8 mouse cellular contexts compared by ENCODE assay signal in genomic region chr2:29193819-29194546, GRCm38 (mm10). TPM values are rescaled to one million over a fixed set of nuclear protein-coding genes. Genes with fewer than 3 reads are reported as not detected.
DNase-seq lines count a peak whose midpoint lies in the region; ATAC-seq and TF ChIP-seq lines count a peak whose summit lies in the region.

No protein-coding gene starts in this region.

- ATAC-seq in embryonic facial prominence, embryonic 13.5 days (ENCODE audit: insufficient number of reproducible peaks, insufficient read depth, low FRiP score, low TSS enrichment, low read depth) = no peak
- peak; percentile 23; the same call in 1 of the 2 replicates for ATAC-seq in hindbrain, embryonic 16.5 days
- ATAC-seq in midbrain, postnatal 0 days (ENCODE audit: low FRiP score) = no peak

- H3K4me3 ChIP-seq in left cerebral cortex, adult 2 months = peak overlapping the region; percentile 52; the same call in 1 of the 2 replicates
- peak overlapping the region; percentile 52 for H3K4me3 ChIP-seq in embryonic facial prominence, embryonic 13.5 days
- peak overlapping the region; percentile 57 for H3K4me3 ChIP-seq in hindbrain, embryonic 16.5 days (ENCODE audit: low read length)
- peak overlapping the region; percentile 48 for H3K4me3 ChIP-seq in midbrain, postnatal 0 days (ENCODE audit: low read depth, low read length)

- H3K36me3 ChIP-seq in embryonic facial prominence, embryonic 13.5 days = no peaks in the 10 kb centered on the region
- no peaks in the 10 kb centered on the region for H3K36me3 ChIP-seq in hindbrain, embryonic 16.5 days (ENCODE audit: control insufficient read depth, insufficient read depth, low read length)
- H3K36me3 ChIP-seq in midbrain, postnatal 0 days (ENCODE audit: insufficient read depth, low read length) = no peaks in the 10 kb centered on the region

- 13% methylated on average over 16 of the region's 16 CpGs for WGBS in embryonic facial prominence, embryonic 13.5 days
- 14% methylated on average over 16 of the region's 16 CpGs for WGBS in hindbrain, embryonic 16.5 days
- WGBS in midbrain, postnatal 0 days = 12% methylated on average over 16 of the region's 16 CpGs

- no peaks in the 10 kb centered on the region for H3K9me3 ChIP-seq in embryonic facial prominence, embryonic 13.5 days
- no peaks in the 10 kb centered on the region for H3K9me3 ChIP-seq in hindbrain, embryonic 16.5 days (ENCODE audit: control insufficient read depth, low read length)
- no peaks in the 10 kb centered on the region for H3K9me3 ChIP-seq in midbrain, postnatal 0 days (ENCODE audit: low read length)

- peaks cover 45% of the 10 kb centered on the region for H3K27me3 ChIP-seq in embryonic facial prominence, embryonic 13.5 days
- peaks cover 12% of the 10 kb centered on the region for H3K27me3 ChIP-seq in hindbrain, embryonic 16.5 days (replicated peaks; ENCODE audit: control insufficient read depth, insufficient read depth, low read length)
- no peaks in the 10 kb centered on the region for H3K27me3 ChIP-seq in midbrain, postnatal 0 days (ENCODE audit: insufficient read depth, low read length)

- H3K4me2 ChIP-seq in embryonic facial prominence, embryonic 13.5 days = peak overlapping the region; percentile 96
- peak overlapping the region; percentile 99 for H3K4me2 ChIP-seq in hindbrain, embryonic 16.5 days (ENCODE audit: low read length)
- peak overlapping the region; percentile 96 for H3K4me2 ChIP-seq in midbrain, postnatal 0 days (ENCODE audit: low read depth, low read length, poor library complexity, severe bottlenecking)

- intact Hi-C loops in left cerebral cortex, adult 2 months (cut with DNase I) = no loop called here
- intact Hi-C loops in left cerebral cortex, postnatal 10 days (cut with DNase I) = no loop called here

- no peak for TF ChIP-seq CTCF in left cerebral cortex, adult 2 months (IDR thresholded peaks at IDR 0.05)
- no peak for TF ChIP-seq CTCF in midbrain, postnatal 0 days (IDR thresholded peaks at IDR 0.05)

- DNase-seq in left cerebral cortex, adult 2 months (ENCODE audit: extremely low spot score in 1 of 2, low spot score in 2 of 2) = no peak
- no peak for DNase-seq in left cerebral cortex, postnatal 10 days (ENCODE audit: extremely low spot score in 1 of 2, low spot score in 2 of 2)
- peak; percentile 47 for DNase-seq in midbrain, postnatal 0 days (ENCODE audit: low spot score)
- no peak for DNase-seq in gastrocnemius, adult 8-10 months (ENCODE audit: low spot score in 2 of 2)
- no peak for DNase-seq in thymus, postnatal 25 days
- no peak for DNase-seq in Muller cell, postnatal 12 days (ENCODE audit: inconsistent ontology term)

- H3K4me1 ChIP-seq in embryonic facial prominence, embryonic 13.5 days = peaks cover 8% of the 10 kb centered on the region
- H3K4me1 ChIP-seq in hindbrain, embryonic 16.5 days (ENCODE audit: control insufficient read depth, insufficient read depth, low read depth, low read length) = peaks cover 21% of the 10 kb centered on the region
- 0 out of 2 replicates have a peak, but pooled peaks cover 3% of the 10 kb centered on the region for H3K4me1 ChIP-seq in midbrain, postnatal 0 days (ENCODE audit: insufficient read depth, low read length)

- no peak overlapping the region for H3K27ac ChIP-seq in left cerebral cortex, adult 2 months
- no peak overlapping the region for H3K27ac ChIP-seq in embryonic facial prominence, embryonic 13.5 days
- H3K27ac ChIP-seq in hindbrain, embryonic 16.5 days (ENCODE audit: low read depth, low read length) = no peak overlapping the region
- H3K27ac ChIP-seq in midbrain, postnatal 0 days (ENCODE audit: low read depth, low read length) = no peak overlapping the region

- H3K9ac ChIP-seq in embryonic facial prominence, embryonic 13.5 days = peak overlapping the region; percentile 62
- peak overlapping the region; percentile 22; the same call in 1 of the 2 replicates for H3K9ac ChIP-seq in hindbrain, embryonic 16.5 days (ENCODE audit: low read depth, low read length)
- no peak overlapping the region for H3K9ac ChIP-seq in midbrain, postnatal 0 days (replicated peaks; ENCODE audit: low read length, poor library complexity, severe bottlenecking)

RNA-seq across cellular contexts. Expression of gene Ntng2, which starts 58.8 kb away (rescaled TPM):
- 10 to 100 TPM; 82.4 to 90.1 TPM for total RNA-seq in left cerebral cortex, adult 2 months (2021)
- 100 to 1,000 TPM; 117 to 119 TPM for total RNA-seq in left cerebral cortex, postnatal 10 days (2021)
- 0.89 and 1.0 TPM in 2 replicates for polyA plus RNA-seq in embryonic facial prominence, embryonic 13.5 days (2015; fragmentation: Nextera tagmentation; extraction: Ambion mirVana)
- 3.5 and 4.1 TPM in 2 replicates for polyA plus RNA-seq in hindbrain, embryonic 16.5 days (2015; fragmentation: Nextera tagmentation; extraction: Ambion mirVana)
- total RNA-seq in midbrain, postnatal 0 days (2014; rRNA removed) = 52.4 and 52.6 TPM in 2 replicates
- polyA plus RNA-seq in midbrain, postnatal 0 days (2015; fragmentation: Nextera tagmentation; extraction: Ambion mirVana) = 7.9 and 8.7 TPM in 2 replicates
- 10 to 100 TPM; 16.7 to 30.4 (median 26.0) TPM for total RNA-seq in gastrocnemius, adult 8-10 months (2022)
